Mouse (Mus musculus): ENCODE results near the gene Olfr93. TPM values are rescaled to one million over a fixed set of nuclear protein-coding genes. Genes with fewer than 3 reads are reported as not detected.
A peak's percentile ranks its signal among the peaks of the same experiment; 100 is the strongest.
"Not testable (repeated sequence)": the region's sequence is repeated elsewhere in the genome, so short reads cannot be mapped to it uniquely, and the experiment has no call there.

The Olfr93 gene
- total RNA-seq (2021): not detected
- long read RNA-seq, experiment 1: 0 reads
- long read RNA-seq, experiment 2: 0 reads

DNA sequence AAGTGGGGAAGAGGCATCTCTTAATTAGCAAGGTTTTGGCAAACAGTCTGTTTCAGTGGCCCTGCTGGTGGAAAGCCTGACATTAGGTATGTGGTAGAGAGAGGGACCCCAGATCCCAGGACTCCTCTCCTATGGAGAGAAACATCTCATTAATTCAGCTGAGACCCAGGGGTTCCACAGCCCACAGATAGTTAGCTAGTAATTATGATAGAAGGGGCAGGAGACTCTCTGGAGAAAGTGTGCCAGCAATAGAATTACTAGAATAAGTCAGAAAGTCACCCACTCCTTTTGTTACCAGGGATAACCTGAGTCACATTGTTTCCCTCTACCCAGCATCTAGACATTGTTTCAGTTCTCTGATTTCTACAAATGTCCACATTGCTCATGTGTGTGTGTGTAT is at the start of gene Olfr93:
TSS of gene Olfr93 (minus strand) at position 101 of the 400 bp plus-strand sequence.
- intact Hi-C loops (cut with DNase I): no loop called here
- no peak for DNase-seq (ENCODE audit: low spot score in 2 of 2)

DNA sequence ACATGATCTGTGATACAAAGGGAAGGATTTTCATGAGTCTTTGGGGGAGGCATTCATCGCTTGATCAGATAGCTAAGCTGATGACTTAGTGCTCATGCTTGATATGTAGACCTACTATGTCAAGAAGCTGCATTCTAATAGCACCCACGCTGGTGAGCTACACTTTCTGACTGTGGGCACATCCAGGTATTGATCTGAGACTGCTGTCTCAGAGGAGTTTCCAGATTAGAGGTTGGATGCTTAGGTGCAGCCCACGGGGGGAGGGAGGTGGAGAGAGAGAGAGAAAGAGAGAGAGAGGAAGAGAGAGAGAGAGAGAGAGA is 42.6 kb upstream of the Olfr93 start:
- no peak for DNase-seq (ENCODE audit: low spot score in 2 of 2)
- intact Hi-C loops (cut with DNase I): loop anchor here (1.0 to 10.0 kb wide), 3 partner anchors 121 to 849 kb away; partner anchors contain the start of gene Trim40

DNA sequence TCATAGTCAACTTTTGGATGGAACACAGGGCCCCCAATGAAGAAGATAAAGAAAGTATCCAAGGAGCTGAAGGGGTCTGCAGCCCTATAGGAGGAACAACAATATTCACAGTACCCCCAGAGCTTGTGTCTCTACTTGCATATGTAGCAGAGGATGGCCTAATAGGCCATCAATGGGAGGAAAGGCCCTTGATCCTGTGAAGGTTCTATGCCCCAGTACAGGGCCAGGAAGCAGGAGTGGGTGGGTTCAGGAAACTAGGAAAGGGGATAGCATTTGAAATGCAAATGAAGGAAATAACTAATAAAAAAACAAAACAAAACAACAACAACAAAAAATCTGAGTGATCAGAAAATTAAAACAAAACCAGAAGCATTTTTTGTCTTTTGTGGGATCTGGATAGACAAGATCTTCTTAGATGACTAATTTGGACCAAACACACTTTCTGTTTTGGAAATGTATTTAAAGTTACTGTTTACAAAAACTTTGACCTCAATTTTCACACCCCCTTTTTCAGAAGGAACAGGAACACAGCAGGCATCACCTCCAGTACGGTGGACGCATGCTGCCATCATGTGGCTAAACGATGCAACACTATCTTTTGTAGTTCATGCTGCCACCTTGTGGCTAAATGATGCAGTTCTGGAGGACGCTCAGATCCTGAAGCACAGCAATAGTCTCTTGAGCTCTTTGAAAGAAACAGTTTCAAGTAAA is 42.1 kb upstream of the Olfr93 start:
- peak; percentile 92 to 95 for DNase-seq (ENCODE audit: low spot score in 2 of 2)
- intact Hi-C loops (cut with DNase I): loop anchor here (1.0 to 10.0 kb wide), 3 partner anchors 120 to 849 kb away; partner anchors contain the start of gene Trim40

DNA sequence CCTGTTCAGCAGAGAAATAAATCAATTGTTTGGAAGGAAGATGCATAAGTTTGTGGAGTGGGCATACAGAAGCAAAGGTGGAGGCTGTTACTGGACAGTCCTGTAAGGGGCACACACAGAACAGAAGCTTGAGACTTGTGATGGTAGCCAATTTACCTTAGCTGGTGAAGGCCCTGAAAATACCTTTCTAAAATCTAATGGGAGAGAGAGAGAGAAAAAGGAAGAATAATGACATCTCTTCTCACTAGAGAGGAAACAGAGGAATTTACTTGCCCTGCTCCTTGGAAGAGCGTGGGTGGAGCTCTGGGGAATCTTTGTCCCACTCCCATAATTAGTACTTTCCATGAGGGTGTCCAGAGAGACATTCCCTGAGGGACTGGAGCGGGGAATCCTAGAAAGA is 39.6 kb upstream of the Olfr93 start, which contains the start of gene Olfr94:
TSS of gene Olfr94 (minus strand) at position 101 of the 400 bp plus-strand sequence.
- intact Hi-C loops (cut with DNase I): loop anchor here (5.0 to 10.0 kb wide), 2 partner anchors 309 to 846 kb away; partner anchors contain the start of gene Trim40

DNA sequence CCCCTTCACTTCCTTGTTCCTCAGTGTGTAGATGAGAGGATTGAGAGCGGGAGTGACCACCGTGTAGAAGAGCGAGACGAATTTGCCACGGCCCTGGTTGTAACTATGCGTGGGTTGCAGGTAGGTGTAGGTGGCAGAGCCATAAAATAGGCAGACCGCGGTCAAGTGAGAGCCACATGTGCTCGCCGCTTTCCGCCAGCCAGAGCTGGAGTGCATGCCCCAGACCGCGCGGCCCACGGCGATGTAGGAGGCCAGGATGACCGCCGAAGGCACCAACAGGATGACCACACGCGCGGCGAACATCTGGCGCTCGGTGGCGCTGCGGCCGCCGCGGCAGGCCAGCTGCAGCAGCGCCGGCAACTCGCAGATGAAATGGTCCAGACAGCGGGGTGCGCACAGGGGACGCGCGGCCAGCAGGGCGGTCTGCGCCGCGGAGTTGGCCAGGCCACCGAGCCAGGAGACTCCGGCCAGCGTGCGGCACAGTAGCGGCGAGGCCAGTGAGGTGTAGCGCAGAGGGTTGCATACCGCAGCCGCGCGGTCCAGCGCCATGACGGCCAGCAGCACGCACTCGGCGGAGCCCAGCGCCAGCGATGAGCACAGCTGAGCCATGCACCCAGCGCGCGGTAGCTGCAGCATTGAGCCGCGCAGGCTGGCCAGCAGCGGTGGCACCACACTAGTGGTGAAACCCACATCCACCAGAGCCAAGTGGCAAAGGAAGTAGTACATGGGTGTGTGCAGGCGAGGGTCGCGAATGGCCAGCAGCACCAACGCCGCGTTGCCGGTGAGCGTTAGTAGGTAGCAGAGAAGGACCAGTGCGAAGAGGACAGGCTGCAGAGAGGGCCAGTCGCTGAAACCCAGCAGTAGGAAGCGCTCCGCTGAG is 35.8 kb upstream of the Olfr93 start:
- peak in 1 of 2 experiments; percentile 37 for DNase-seq (ENCODE audit: low spot score in 2 of 2)
- intact Hi-C loops (cut with DNase I): no loop called here

More for the DNA sequence above, 39.6 kb upstream of the Olfr93 start, which contains the start of gene Olfr94:
- no peak for DNase-seq (ENCODE audit: low spot score in 2 of 2)

DNA sequence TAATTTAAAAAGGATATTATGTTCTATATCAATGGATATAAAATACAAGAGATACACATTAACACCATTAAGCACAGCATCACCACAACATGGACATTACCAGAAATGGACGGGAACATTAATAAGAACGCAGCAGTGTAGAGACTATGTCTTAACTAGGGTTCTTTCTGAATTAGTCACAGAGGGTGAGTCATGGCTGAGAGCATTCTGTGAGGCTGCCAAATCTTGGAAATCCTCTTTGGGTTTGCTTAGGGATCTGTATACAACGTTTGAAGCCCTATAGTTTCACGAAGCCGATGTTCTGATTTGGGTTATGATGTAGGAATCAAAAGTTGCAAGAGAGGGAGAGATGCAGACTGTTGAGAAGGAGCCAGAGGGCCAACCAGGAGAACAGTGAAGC is 33.5 kb upstream of the Olfr93 start:
- DNase-seq (ENCODE audit: low spot score in 2 of 2): peak; percentile 11 to 42
- intact Hi-C loops (cut with DNase I): no loop called here

DNA sequence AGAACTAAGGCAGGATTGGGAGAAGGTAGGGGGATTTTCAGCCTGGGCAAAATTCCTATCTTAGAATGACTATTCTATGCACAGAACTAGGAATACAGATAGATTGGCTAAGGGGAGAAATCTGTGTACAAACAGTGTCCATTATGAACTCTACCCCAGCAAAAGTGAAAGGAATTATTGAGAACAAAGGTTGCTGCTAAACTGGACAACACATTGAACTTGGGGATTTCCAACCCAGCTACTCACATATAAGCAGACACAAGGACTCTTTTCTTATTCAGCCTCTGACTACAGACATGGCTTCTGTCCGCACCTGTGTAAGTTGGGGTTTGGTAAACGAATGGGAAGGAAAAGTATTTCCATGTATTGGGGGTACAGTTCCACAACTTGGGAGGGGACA is 32.4 kb upstream of the Olfr93 start, which contains the start of gene Ubd:
TSS of gene Ubd (plus strand) at position 237 of the 400 bp plus-strand sequence.
- DNase-seq (ENCODE audit: low spot score in 2 of 2): no peak
- intact Hi-C loops (cut with DNase I): no loop called here

DNA sequence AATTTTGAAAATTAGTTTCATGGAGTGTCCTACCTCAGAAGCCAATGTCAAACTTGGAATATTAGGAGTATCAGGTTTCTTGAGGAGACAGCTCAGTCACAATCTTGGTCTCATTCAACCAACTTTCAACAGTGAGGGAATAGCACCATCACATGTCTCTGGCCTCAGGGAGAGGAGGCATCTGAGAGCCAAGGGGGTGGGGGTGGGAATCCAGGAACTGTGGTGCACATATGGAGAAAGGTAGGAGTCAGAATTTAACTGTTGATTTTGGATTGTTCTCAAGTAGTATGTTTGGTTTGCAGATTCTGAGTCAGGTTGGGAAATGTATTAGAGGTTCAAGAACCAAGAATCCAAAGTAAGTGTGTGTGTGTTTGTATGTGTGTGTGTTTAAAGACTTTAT is 31.7 kb upstream of the Olfr93 start:
- intact Hi-C loops (cut with DNase I): no loop called here
- no peak for DNase-seq (ENCODE audit: low spot score in 2 of 2)

DNA sequence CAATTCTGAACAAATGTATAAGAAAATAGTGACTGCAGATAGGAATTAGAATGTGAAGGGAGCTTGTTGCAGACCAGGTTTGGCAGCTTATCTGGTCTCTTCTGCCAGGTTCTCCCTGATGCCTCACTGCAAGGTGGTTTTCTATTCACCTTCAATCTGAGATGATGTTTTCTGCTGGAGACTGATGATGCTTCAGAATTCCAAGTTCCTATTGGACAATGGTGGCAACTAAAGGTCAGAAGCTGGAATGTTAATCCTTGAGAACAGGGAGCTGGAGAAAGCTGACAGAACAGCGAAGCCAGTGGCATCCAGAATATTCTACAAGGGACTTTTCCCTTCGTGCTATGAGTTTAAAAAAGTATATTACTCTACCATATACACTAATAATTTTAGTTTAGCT is 29.4 kb upstream of the Olfr93 start:
- peak; percentile 67 to 73 for DNase-seq (ENCODE audit: low spot score in 2 of 2)
- intact Hi-C loops (cut with DNase I): no loop called here

DNA sequence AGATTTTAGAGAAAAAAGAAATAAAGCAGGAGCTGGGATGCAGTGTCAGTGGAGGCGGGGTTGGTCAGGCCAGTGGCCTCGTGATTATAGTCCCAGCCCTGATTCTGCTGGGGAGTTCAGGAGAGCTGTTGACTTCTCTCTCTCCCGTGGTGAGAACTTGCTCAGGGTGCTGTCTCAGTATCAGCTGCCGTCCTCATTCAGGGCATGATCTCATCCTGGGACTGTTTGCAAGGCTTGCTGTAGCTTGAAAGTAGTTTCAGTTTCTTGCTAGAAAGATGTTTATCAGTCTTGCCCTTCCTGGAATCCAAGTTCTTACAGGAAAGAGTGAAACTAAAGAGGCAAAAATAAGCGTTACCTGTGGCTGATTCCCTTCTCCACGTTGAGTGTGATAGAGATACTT is 24.2 kb upstream of the Olfr93 start:
- no peak for DNase-seq (ENCODE audit: low spot score in 2 of 2)
- intact Hi-C loops (cut with DNase I): no loop called here

DNA sequence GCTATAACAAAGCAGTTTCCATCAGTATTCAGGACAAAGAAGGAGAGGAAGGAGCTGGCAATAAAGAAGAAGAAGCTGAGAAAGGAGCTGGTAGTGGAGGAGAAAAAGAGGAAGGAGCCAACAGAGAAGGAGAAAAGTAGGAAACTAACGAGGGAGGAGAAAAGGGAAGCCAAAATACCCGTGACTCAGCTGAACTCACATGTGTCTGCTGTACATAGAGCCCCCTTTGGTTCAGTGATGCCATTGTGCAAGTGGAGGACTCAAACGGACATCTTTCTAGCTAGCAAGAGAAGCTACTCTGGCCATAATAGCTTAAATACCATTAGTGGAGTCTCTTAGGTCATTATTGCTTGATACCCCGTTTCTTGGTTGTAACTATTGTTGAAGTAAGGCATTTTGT is 29.9 kb downstream of the Olfr93 start:
- DNase-seq (ENCODE audit: low spot score in 2 of 2); intact Hi-C loops (cut with DNase I): not testable (repeated sequence)

DNA sequence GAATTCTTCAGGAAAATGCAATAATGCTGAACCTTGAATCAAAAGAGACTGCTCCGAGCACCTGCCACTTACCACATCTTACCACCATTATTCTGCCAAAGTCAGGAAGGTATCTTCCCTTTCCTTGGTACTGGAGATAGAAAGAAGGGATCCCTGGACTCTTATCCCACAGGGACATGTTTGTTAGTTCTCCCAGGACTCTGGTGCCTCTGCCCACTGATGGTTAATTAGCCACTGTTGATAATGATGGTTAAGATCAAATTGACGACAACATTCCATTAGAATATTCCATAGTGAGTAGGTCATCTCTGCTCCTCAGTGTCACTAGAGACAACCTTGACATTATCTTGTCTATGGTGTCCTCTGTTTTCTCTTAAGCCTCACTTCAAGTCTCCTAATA is 41.3 kb downstream of the Olfr93 start, which contains the start of gene Olfr92:
TSS of gene Olfr92 (minus strand) at position 101 of the 400 bp plus-strand sequence.
- intact Hi-C loops (cut with DNase I): no loop called here
- no peak for DNase-seq (ENCODE audit: low spot score in 2 of 2)

DNA sequence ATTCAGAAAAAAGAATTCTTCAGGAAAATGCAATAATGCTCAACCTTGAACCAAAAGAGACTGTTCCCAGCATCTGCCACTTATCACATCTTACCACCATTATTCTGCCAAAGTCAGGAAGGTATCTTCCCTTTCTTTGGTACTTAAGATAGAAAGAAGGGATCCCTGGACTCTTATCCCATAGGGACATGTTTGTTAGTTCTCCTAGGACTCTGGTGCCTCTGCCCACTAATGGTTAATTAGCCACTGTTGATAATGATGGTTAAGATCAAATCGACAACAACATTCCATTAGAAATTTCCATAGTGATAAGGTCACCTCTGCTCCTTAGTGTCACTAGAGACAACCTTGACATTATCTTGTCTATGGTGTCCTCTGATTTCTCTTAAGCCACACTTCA is 63.1 kb downstream of the Olfr93 start, which contains the start of gene Olfr91:
TSS of gene Olfr91 (minus strand) at position 101 of the 400 bp plus-strand sequence.
- intact Hi-C loops (cut with DNase I): no loop called here
- DNase-seq (ENCODE audit: low spot score in 2 of 2): no peak

DNA sequence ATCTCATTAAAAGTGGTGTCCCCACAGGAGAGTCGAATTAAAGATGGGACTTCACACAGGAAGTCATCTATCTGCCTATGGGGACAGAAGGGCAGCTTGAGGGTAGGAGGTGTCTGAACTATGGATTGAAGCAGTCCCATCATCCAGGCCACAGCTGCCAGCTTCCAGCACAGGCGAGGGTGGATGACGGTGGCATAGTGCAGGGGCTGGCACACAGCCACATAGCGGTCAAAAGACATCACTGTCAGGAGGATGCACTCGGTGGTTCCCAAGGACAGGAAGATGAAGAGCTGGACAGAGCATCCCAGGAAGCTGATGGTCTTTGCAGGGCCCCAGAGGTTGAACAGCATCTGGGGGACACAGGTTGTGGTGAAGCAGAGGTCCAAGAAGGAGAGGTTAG is 68.0 kb downstream of the Olfr93 start:
- no peak for DNase-seq (ENCODE audit: low spot score in 2 of 2)
- intact Hi-C loops (cut with DNase I): no loop called here

DNA sequence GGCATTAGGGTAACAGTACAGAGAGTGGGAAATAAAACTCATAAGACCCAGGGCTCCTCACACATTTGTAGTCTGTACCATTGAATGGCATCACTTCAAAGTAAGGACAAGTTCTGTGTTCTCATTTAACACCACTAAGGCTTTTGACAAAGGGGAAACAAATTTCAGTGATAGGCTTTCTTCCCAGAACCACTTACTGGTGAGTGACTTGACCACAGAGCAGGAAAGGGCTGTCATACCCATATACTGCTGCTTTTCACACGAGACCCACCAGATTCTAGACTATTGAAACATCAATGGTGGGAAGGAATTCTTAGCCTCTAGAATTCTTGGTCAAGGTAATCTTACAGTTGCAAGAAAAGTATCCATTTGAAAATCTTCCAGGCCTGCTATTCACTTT is 69.1 kb downstream of the Olfr93 start:
- intact Hi-C loops (cut with DNase I): no loop called here

More for the DNA sequence above, 69.1 kb downstream of the Olfr93 start:
- DNase-seq (ENCODE audit: low spot score in 2 of 2): no peak

Other genes starting within 250 kb of the Olfr93 start
- gene Rnf39, start 218.6 kb downstream of the Olfr93 start, total RNA-seq (2021): 1 to 10 TPM; 2.1 to 3.5 TPM
- gene Ppp1r11, start 209.8 kb downstream of the Olfr93 start, total RNA-seq (2021): 100 to 1,000 TPM; 108 to 109 TPM
- 10 to 100 TPM; 28.4 to 31.8 TPM for gene Znrd1, start 202.9 kb downstream of the Olfr93 start, total RNA-seq (2021)
- gene Znrd1as, start 202.9 kb downstream of the Olfr93 start, total RNA-seq (2021): 1 to 10 TPM; 4.3 to 4.6 TPM
- gene 2410137M14Rik, start 180.3 kb downstream of the Olfr93 start, total RNA-seq (2021): not detected
- 1 to 10 TPM; 1.9 to 2.7 TPM for gene H2-M5, start 172.0 kb downstream of the Olfr93 start, total RNA-seq (2021)
- gene Zfp57, start 160.3 kb downstream of the Olfr93 start, total RNA-seq (2021): 10 to 100 TPM; 25.9 to 27.9 TPM
- gene Mog, start 138.1 kb downstream of the Olfr93 start, total RNA-seq (2021): 10 to 100 TPM; 23.9 to 46.1 TPM
- 100 to 1,000 TPM; 629 to 637 TPM for gene Gabbr1, start 115.5 kb downstream of the Olfr93 start, total RNA-seq (2021)
- gene Olfr90, start 73.0 kb downstream of the Olfr93 start, total RNA-seq (2021): under 1 TPM in 1 of 2 experiments, not detected in 1; 0.13 TPM
- gene Olfr91, start 63.2 kb downstream of the Olfr93 start, total RNA-seq (2021): not detected
- gene Olfr92, start 41.4 kb downstream of the Olfr93 start, total RNA-seq (2021): not detected
- not detected for gene Ubd, start 32.4 kb upstream of the Olfr93 start, total RNA-seq (2021)
- gene Olfr94, start 39.5 kb upstream of the Olfr93 start, total RNA-seq (2021): not detected
- gene Olfr95, start 51.6 kb upstream of the Olfr93 start, total RNA-seq (2021): not detected
- gene Olfr96, start 58.7 kb upstream of the Olfr93 start, total RNA-seq (2021): not detected
- not detected for gene Olfr97, start 75.8 kb upstream of the Olfr93 start, total RNA-seq (2021)
- not detected for gene Olfr98, start 102.3 kb upstream of the Olfr93 start, total RNA-seq (2021)
- gene H2-M3, start 108.7 kb upstream of the Olfr93 start, total RNA-seq (2021): 1 to 10 TPM; 2.7 to 4.1 TPM
- not detected for gene Olfr99, start 122.0 kb upstream of the Olfr93 start, total RNA-seq (2021)
- not detected for gene Olfr101, start 142.8 kb upstream of the Olfr93 start, total RNA-seq (2021)
- gene Olfr102, start 155.6 kb upstream of the Olfr93 start, total RNA-seq (2021): not detected
- not detected for gene Olfr103, start 178.2 kb upstream of the Olfr93 start, total RNA-seq (2021)
- not detected for gene Olfr104-ps, start 198.1 kb upstream of the Olfr93 start, total RNA-seq (2021)
- gene Olfr105-ps, start 217.5 kb upstream of the Olfr93 start, total RNA-seq (2021): not detected
- not detected for gene Olfr106-ps, start 228.9 kb upstream of the Olfr93 start, total RNA-seq (2021)
- not detected for gene Olfr107, start 237.7 kb upstream of the Olfr93 start, total RNA-seq (2021)

All from left cerebral cortex, postnatal 14 days (tissue).